26 mouse cellular contexts compared by ENCODE assay signal in the genomic region with DNA sequence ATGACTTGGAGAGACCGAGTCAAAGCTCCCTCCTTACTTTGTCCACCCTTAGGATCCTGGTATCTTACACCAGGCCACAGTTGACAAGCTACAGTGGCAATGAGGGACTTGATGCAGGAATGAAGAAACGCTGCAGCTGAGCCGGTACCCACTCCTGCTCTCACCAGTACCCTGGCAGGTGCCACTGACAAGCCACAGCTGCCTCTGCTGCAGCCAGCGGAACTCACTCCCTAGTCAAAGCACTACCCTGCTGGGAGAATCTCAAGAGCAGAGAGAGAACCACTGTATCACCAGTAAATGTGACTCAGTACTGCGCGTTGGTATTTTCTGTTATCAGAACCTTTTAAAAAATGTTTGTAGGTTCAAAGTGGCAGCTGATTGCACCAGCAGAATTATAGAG.
A peak's percentile ranks its signal among the peaks of the same experiment; 100 is the strongest.
DNase-seq lines count a peak whose midpoint lies in the region; ATAC-seq and TF ChIP-seq lines count a peak whose summit lies in the region.
"Had no signal": no experiment of that assay in that cellular context is flagged by ENCODE, and none has a peak within 500 bp of the region (broad histone marks: within the 10 kb centered on the region; RNA-seq: fewer than 3 reads in every experiment).

No protein-coding gene starts in this region.

- H3K27ac ChIP-seq in heart, embryonic 12.5 days (ENCODE audit: poor library complexity, severe bottlenecking): 0 out of 2 replicates have a peak overlapping the region, but pooled peaks have one; percentile 39
- H3K27ac ChIP-seq in heart, embryonic 15.5 days: peak overlapping the region; percentile 10; the same call in 1 of the 2 replicates
- no peak overlapping the region for H3K27ac ChIP-seq in lung, embryonic 14.5 days (ENCODE audit: low read depth)
- H3K27ac ChIP-seq: embryonic facial prominence, embryonic 12.5 days; embryonic facial prominence, embryonic 15.5 days; gastrocnemius, adult 2 months; hindbrain, embryonic 10.5 days; hindbrain, embryonic 13.5 days; intestine, embryonic 15.5 days had no signal

- H3K4me3 ChIP-seq in heart, embryonic 12.5 days: no peak overlapping the region
- no peak overlapping the region for H3K4me3 ChIP-seq in heart, embryonic 15.5 days
- H3K4me3 ChIP-seq in lung, embryonic 14.5 days (ENCODE audit: low read depth, low read length): no peak overlapping the region
- H3K4me3 ChIP-seq: embryonic facial prominence, embryonic 12.5 days; embryonic facial prominence, embryonic 15.5 days; gastrocnemius, adult 2 months; hindbrain, embryonic 10.5 days; hindbrain, embryonic 13.5 days; intestine, embryonic 15.5 days had no signal

- ATAC-seq in heart, embryonic 12.5 days (ENCODE audit: insufficient number of reproducible peaks, low FRiP score): peak; percentile 73
- ATAC-seq in heart, embryonic 15.5 days (replicated peaks; ENCODE audit: insufficient number of reproducible peaks, insufficient read depth, low FRiP score, low read depth): peak; percentile 88
- peak; percentile 60; the same call in 1 of the 2 replicates for ATAC-seq in lung, embryonic 14.5 days (ENCODE audit: insufficient read depth)
- ATAC-seq: CD4-positive, CD25-positive, alpha-beta regulatory T cell, adult 4 months; forebrain, embryonic 14.5 days; forebrain, postnatal 0 days; hindbrain, embryonic 16.5 days; intestine, embryonic 15.5 days had no signal

- no peak overlapping the region for H3K4me2 ChIP-seq in heart, embryonic 12.5 days
- no peak overlapping the region for H3K4me2 ChIP-seq in heart, embryonic 15.5 days
- no peak overlapping the region for H3K4me2 ChIP-seq in lung, embryonic 14.5 days
- H3K4me2 ChIP-seq: embryonic facial prominence, embryonic 12.5 days; embryonic facial prominence, embryonic 15.5 days; hindbrain, embryonic 13.5 days; intestine, embryonic 15.5 days had no signal

- no peak for DNase-seq in heart, adult 11 months
- no peak for DNase-seq in heart, adult 8-10 months (ENCODE audit: low spot score)
- DNase-seq in lung, embryonic 14.5 days: peak; percentile 44
- no peak for DNase-seq in lung, postnatal 14 days
- DNase-seq: adrenal gland, adult 2 months; adrenal gland, postnatal 14 days; cerebellum, adult 11 months; cerebellum, adult 2 months; cerebellum, adult 9-11 months; cerebellum, postnatal 25 days; forebrain, postnatal 0 days; gastrocnemius, adult 2 months; gastrocnemius, postnatal 14 days; heart, postnatal 14 days; kidney, adult 11 months; kidney, adult 8-10 months had no signal

- no peaks in the 10 kb centered on the region for H3K27me3 ChIP-seq in heart, embryonic 12.5 days (replicated peaks)
- no peaks in the 10 kb centered on the region for H3K27me3 ChIP-seq in heart, embryonic 15.5 days
- H3K27me3 ChIP-seq in lung, embryonic 14.5 days (ENCODE audit: insufficient read depth, low read length): no peaks in the 10 kb centered on the region
- H3K27me3 ChIP-seq: embryonic facial prominence, embryonic 12.5 days; embryonic facial prominence, embryonic 15.5 days; hindbrain, embryonic 13.5 days; intestine, embryonic 15.5 days had no signal

- H3K9me3 ChIP-seq in heart, embryonic 12.5 days (replicated peaks): 0 out of 2 replicates have a peak, but pooled peaks cover 3% of the 10 kb centered on the region
- H3K9me3 ChIP-seq in heart, embryonic 15.5 days (replicated peaks): no peaks in the 10 kb centered on the region
- H3K9me3 ChIP-seq in lung, embryonic 14.5 days (ENCODE audit: low read depth, low read length): no peaks in the 10 kb centered on the region
- H3K9me3 ChIP-seq: embryonic facial prominence, embryonic 12.5 days; embryonic facial prominence, embryonic 15.5 days; hindbrain, embryonic 10.5 days; hindbrain, embryonic 13.5 days; intestine, embryonic 15.5 days had no signal

- H3K4me1 ChIP-seq in heart, embryonic 12.5 days (replicated peaks): 0 out of 2 replicates have a peak, but pooled peaks cover 4% of the 10 kb centered on the region
- H3K4me1 ChIP-seq in heart, embryonic 15.5 days (replicated peaks): peaks cover 4% of the 10 kb centered on the region; the same call in 1 of the 2 replicates
- H3K4me1 ChIP-seq in lung, embryonic 14.5 days (ENCODE audit: insufficient read depth): no peaks in the 10 kb centered on the region
- H3K4me1 ChIP-seq: embryonic facial prominence, embryonic 12.5 days; embryonic facial prominence, embryonic 15.5 days; hindbrain, embryonic 10.5 days; hindbrain, embryonic 13.5 days; intestine, embryonic 15.5 days had no signal

- WGBS in heart, embryonic 12.5 days: 38% methylated on average over 6 of the region's 6 CpGs
- WGBS in heart, embryonic 15.5 days: 40% methylated on average over 6 of the region's 6 CpGs
- 38% methylated on average over 6 of the region's 6 CpGs for WGBS in lung, embryonic 14.5 days

- no peaks in the 10 kb centered on the region for H3K36me3 ChIP-seq in heart, embryonic 12.5 days
- H3K36me3 ChIP-seq in heart, embryonic 15.5 days: no peaks in the 10 kb centered on the region
- H3K36me3 ChIP-seq in lung, embryonic 14.5 days (ENCODE audit: insufficient read depth): no peaks in the 10 kb centered on the region
- H3K36me3 ChIP-seq: embryonic facial prominence, embryonic 12.5 days; embryonic facial prominence, embryonic 15.5 days; hindbrain, embryonic 10.5 days; hindbrain, embryonic 13.5 days; intestine, embryonic 15.5 days had no signal

- no peak overlapping the region for H3K9ac ChIP-seq in heart, embryonic 12.5 days
- no peak overlapping the region for H3K9ac ChIP-seq in heart, embryonic 15.5 days
- H3K9ac ChIP-seq in lung, embryonic 14.5 days: no peak overlapping the region
- H3K9ac ChIP-seq: embryonic facial prominence, embryonic 12.5 days; embryonic facial prominence, embryonic 15.5 days; forebrain, postnatal 0 days; hindbrain, embryonic 13.5 days; intestine, embryonic 15.5 days had no signal

- TF ChIP-seq CTCF in lung, embryonic 14.5 days (IDR thresholded peaks at IDR 0.05; ENCODE audit: low read depth): no peak
